Mouse (Mus musculus) lung, adult 2 months (tissue): ENCODE measurements around the gene Onecut3. TPM values are rescaled to one million over a fixed set of nuclear protein-coding genes. Genes with fewer than 3 reads are reported as not detected.

Source experiments
- DNase-seq: peaks from one replicate; pipeline ENCODE4 v3.0.0; 2022
- H3K4me1 ChIP-seq: fragments of 200-500 bp; 2 replicates; pipeline ENCODE4 v1.6.1; 2011; ENCODE audit warnings: low read length; ENCODE audit not compliant: control insufficient read depth, insufficient read depth
- H3K4me3 ChIP-seq: fragments of 200-500 bp; replicated peaks from 2 replicates; pipeline ENCODE3; 2011; ENCODE audit warnings: low read depth, mild to moderate bottlenecking, control low read depth, low read length; ENCODE audit errors: extremely low read depth
- CTCF ChIP-seq: fragments of 200-500 bp; IDR thresholded peaks from 2 replicates; pipeline ENCODE4 v1.5.1; 2011; ENCODE audit warnings: mild to moderate bottlenecking, low read length, control low read depth; ENCODE audit not compliant: insufficient read depth
- POLR2A ChIP-seq: fragments of 200-500 bp; IDR thresholded peaks from 2 replicates; pipeline ENCODE4 v1.6.1; 2011; ENCODE audit warnings: low read depth, mild to moderate bottlenecking, control low read depth, low read length, borderline replicate concordance; ENCODE audit errors: extremely low read depth
- WGBS: fragments of 180-500 bp; shearing (Covaris S2); methylation state at CpG from one replicate; pipeline ENCODE4 v1.1.7; 2018; 5-methylcytosine and 5-hydroxymethylcytosine counted together
- polyA plus RNA-seq: library from polyadenylated mRNA; depleted of rRNA; stranded (reverse); fragments of >200 nt; gene quantifications from 2 replicates; pipeline ENCODE4 v1.2.3, GENCODE M21; 2012

Gene Onecut3
- polyA plus RNA-seq, 1 experiment, result not detected

DNA sequence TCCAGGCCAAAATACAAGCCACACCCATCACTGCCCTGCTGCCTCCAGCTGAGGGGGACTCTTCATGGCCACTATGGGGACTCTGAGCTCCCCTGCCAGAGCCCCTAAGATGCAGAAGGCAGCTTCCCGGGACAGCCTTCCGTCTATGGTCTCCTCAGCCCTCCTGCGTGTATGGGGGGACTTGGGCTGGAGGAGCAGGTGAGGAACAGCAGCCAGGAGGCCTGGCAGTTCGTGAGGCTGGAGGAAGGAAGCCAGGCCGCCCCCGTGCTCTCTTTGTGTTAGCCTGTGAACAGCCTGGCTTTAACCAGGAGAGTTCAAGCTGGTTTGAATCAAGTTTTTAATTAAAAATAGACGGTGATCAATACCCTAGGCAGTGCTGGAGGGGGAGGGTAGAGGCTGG is 7.7 kb downstream of the Onecut3 start:
- Histone ChIP-seq H3K4me3 (no peak overlapping the region), H3K4me1 (no peaks in the 10 kb centered on the region)
- TF ChIP-seq CTCF, result no peak
- TF ChIP-seq POLR2A, result no peak
- DNase-seq, result no peak
- WGBS, result 10% methylated on average over 7 of the region's 7 CpGs

DNA sequence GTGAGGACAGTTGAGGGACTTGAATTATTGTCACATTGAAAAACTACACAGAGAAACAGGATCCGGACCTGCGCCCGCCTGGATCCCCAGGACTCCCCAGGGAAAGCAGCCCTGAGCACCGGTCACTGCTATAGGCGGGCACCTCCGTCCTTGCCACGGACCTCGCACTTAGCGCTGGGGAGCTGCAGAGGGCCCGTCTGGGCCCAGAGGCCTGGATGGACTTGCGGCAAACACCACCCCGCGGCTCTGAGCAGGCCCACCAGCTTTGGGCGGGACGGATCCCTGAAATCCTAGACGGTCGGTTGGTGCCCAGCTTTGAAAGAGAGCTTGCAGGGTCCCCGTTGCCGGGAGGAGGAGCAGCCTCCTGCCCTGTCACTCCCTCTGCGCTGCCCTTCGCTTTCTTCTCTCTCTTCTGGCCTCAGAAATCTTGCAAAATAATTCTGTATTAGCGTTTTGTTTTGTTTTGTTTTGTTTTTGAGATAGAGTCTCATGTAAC is 8.2 kb downstream of the Onecut3 start:
- DNase-seq, result no peak
- Histone ChIP-seq H3K4me1 (no peaks in the 10 kb centered on the region), H3K4me3 (no peak overlapping the region)
- TF ChIP-seq CTCF (no peak), POLR2A (no peak)
- 8% methylated on average over 22 of the region's 22 CpGs for WGBS

DNA sequence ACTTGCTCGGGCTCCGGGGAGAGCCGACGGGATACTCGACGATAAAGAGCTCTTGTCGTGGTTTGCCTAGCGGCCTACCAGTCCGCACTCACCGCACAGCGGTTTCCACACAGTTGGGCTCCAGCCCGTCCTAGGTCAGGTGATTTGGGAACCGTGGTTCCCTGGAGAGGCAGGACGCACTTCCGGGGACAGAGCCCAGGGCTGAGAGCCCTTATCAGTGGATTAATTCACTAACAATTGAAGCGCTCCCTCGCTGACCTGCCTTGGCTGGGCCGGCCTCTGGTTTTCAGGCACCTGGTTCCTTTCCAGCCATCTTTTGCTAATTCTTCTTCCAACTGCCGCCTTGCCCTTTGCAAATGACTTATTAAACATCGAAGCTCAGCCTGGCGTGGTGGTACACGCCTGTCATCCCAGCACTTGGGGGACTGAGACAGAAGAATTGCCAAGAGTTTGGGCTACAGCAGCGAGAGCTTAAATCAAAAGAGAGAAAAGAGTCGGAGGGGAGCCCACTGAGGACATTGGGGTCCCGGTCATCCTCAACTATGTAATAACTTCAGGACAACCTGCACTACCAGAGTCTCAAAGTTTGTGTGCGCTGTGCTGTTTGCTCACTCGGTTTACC is 9.1 kb downstream of the Onecut3 start:
- TF ChIP-seq POLR2A (no peak), CTCF (no peak)
- WGBS, result 6% methylated on average over 27 of the region's 27 CpGs
- peak; percentile 60 for DNase-seq
- H3K4me3 ChIP-seq, result no peak overlapping the region
- no peaks in the 10 kb centered on the region for H3K4me1 ChIP-seq

DNA sequence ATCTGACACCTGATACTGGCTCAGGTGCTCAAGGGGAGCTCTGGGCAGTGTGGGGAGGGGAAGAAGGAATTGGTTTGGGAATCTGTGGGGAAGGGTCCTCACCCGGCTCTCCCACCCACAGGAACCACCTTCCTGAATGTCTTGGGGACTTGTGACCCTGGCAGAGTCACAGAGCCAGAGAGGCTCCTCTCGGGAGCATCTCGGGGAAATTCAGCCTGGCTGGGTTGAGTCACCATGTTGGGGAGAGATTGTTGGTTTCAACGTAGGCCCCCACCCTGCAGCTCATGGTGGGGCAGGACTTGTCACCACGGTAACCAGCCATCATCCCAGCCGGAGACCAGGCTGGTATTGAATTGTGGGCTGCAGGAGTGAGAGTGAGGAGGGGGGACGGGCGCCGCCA is 10.1 kb downstream of the Onecut3 start:
- WGBS, result 5% methylated on average over 6 of the region's 9 CpGs
- TF ChIP-seq CTCF, result no peak
- TF ChIP-seq POLR2A, result no peak
- no peaks in the 10 kb centered on the region for H3K4me1 ChIP-seq
- no peak for DNase-seq
- no peak overlapping the region for H3K4me3 ChIP-seq

DNA sequence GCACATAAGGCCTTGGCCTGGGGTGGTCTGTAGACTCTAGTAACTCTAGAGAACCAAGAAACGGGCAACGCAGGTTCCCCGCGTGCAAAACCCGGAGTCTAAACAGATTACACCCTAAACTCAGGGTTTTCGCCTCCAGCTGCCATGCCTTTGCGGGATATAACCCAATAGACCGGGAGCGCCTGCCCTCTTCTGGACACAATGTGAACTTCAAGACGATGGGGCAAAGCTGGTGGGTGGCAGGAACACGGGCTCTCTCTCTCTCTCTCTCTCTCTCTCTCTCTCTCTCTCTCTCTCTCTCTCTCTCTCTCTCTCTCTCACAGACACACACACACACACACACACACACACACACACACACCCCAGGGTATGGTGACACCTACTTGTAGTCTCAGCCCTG is 11.6 kb downstream of the Onecut3 start:
- WGBS, result under 1% methylated on average over 11 of the region's 11 CpGs
- DNase-seq, result peak; percentile 70
- peak; percentile 82 for TF ChIP-seq CTCF
- TF ChIP-seq POLR2A, result no peak
- Histone ChIP-seq H3K4me1 (no peaks in the 10 kb centered on the region), H3K4me3 (no peak overlapping the region)

DNA sequence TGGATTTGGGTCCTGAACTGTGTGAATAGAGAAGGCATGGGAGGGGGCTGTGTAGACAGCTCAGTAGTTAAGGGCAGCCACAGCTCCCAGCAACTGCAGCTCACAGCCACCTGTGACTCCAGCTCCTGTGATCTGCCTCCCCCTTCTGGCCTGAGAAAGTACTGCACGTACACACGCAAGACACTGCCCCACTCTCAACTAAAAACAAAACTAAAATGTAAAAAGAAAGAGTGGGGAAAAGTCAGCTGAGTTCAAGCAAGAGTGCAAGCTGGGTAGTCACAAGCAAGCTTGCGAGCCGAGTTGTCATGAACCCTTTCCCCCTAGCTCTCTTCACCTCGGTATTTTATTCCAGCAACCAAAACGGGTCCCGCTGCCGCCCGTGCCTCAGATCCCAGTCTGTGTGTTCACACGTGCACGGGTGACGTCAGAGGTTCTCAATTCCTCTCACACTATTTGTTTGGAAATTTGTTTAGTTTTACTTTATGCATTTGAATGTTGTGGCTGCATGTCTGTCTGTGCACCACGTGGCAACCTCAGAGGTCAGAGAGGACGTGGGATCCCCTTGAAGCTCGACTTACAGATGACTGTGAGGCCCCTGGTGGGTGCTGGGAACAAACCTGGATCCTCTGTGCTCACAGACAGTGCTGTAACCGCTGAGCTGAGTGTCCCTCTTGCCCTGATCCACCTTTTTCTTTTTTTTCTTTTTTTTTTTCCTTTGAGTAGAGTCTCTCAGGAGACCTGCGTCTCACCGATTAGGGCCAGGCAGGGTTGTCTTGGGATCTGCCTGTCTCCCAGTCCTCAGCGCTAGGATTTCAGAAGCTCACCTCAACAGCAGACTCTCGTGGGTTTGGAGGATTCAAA is 15.0 kb downstream of the Onecut3 start:
- Histone ChIP-seq H3K4me1 (no peaks in the 10 kb centered on the region), H3K4me3 (peak overlapping the region; percentile 42)
- WGBS, result 4% methylated on average over 20 of the region's 20 CpGs
- DNase-seq, result peak; percentile 83
- no peak for TF ChIP-seq POLR2A
- peak; percentile 96 for TF ChIP-seq CTCF

DNA sequence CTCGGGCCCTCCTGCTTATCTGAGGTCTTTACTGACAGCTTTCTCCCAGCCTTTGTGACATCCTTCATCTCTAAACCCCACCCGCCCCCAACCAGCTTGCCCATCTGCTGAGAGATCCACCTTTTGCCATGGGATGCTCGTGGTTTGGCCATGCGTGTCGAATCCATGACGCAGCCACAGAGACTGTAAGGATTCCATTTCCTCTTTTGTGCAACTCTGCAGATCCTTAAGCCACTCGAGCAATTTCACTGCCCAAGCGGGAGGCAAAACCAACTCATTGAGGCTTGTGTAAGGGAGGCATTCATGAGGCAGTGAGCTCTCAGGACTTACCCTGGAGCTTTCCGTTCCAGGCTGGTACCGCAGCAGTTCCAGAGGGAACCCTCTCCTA is 15.6 kb downstream of the Onecut3 start:
- DNase-seq, result no peak

DNA sequence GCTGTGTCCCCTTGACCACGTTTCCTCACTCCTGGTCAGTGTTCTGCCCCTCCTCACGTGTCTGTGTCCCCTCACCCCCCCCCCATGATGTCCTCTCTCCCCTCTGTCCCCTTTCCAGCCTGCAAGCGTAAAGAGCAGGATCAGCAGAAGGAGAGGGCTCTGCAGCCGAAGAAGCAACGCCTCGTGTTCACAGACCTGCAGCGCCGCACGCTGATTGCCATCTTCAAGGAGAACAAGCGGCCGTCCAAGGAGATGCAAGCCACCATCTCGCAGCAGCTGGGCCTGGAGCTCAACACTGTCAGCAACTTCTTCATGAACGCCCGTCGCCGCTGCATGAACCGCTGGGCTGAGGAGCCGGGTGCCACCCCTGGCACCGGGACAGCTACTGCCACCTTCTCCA is 19.1 kb downstream of the Onecut3 start:
- H3K4me1 ChIP-seq, result no peaks in the 10 kb centered on the region
- DNase-seq, result no peak
- no peak overlapping the region for H3K4me3 ChIP-seq
- TF ChIP-seq CTCF (no peak), POLR2A (no peak)
- WGBS, result 10% methylated on average over 19 of the region's 19 CpGs

More for the DNA sequence above, 15.6 kb downstream of the Onecut3 start:
- no peaks in the 10 kb centered on the region for H3K4me1 ChIP-seq
- H3K4me3 ChIP-seq, result no peak overlapping the region
- no peak for TF ChIP-seq POLR2A
- no peak for TF ChIP-seq CTCF
- WGBS, result 43% methylated on average over 10 of the region's 10 CpGs

DNA sequence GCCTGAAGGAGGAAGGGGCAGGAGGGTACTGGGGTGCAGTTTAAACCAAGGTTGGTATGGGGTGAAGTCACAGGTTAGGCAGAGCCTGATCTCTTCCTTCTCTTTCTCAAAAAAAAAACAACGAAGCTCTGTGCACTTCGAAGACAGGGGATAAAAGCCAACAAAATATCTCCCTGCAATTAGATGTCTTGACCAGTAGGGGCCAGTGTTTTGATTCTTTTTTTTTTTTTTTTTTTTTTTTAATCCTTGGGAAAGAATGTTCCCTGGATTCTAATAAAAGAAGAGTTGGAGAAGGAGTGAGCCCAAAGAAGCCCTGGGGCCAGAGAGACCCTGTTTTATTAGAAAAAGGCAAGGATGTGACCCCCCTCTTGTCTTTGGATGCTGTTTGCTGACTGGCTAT is 24.7 kb downstream of the Onecut3 start:
- H3K4me1 ChIP-seq, result no peaks in the 10 kb centered on the region
- TF ChIP-seq POLR2A (no peak), CTCF (no peak)
- no peak overlapping the region for H3K4me3 ChIP-seq
- no peak for DNase-seq
- WGBS, result 73% methylated on average over 2 of the region's 2 CpGs
